Mouse (Mus musculus): ENCODE data around the gene Vmn2r87. TPM values are rescaled to one million over a fixed set of nuclear protein-coding genes. Genes with fewer than 3 reads are reported as not detected.

Gene Vmn2r87
- total RNA-seq, 1 experiment: not detected

Other genes starting within 250 kb of the Vmn2r87 start
- not detected in 2 replicates for gene Neurod4, start 217.2 kb downstream of the Vmn2r87 start, total RNA-seq (2012; rRNA removed)
- 0.45 TPM in 1 of 2 replicates, not detected in the other for gene Tespa1, start 174.5 kb downstream of the Vmn2r87 start, total RNA-seq (2012; rRNA removed)
- gene Vmn2r84, start 103.1 kb downstream of the Vmn2r87 start, total RNA-seq (2012; rRNA removed): 0.04 TPM in 1 of 2 replicates, not detected in the other
- not detected in 2 replicates for gene Vmn2r85, start 67.7 kb downstream of the Vmn2r87 start, total RNA-seq (2012; rRNA removed)
- 0.05 TPM in 1 of 2 replicates, not detected in the other for gene Vmn2r86, start 41.3 kb downstream of the Vmn2r87 start, total RNA-seq (2012; rRNA removed)

All from ES-E14 (cell line).